Mouse (Mus musculus) effector memory CD4-positive, alpha-beta T cell, adult 5 months (primary cell): ENCODE data around the gene Dnajc27. TPM values are rescaled to one million over a fixed set of nuclear protein-coding genes. Genes with fewer than 3 reads are reported as not detected.

Source experiments
- polyA plus RNA-seq: library from polyadenylated mRNA; unstranded; fragments of 100-300 nt; shearing (Covaris generic); gene quantifications from one replicate; pipeline ENCODE4 v1.2.1, GENCODE M21; 2017

Dnajc27 gene
- polyA plus RNA-seq = 18.1 TPM

DNA sequence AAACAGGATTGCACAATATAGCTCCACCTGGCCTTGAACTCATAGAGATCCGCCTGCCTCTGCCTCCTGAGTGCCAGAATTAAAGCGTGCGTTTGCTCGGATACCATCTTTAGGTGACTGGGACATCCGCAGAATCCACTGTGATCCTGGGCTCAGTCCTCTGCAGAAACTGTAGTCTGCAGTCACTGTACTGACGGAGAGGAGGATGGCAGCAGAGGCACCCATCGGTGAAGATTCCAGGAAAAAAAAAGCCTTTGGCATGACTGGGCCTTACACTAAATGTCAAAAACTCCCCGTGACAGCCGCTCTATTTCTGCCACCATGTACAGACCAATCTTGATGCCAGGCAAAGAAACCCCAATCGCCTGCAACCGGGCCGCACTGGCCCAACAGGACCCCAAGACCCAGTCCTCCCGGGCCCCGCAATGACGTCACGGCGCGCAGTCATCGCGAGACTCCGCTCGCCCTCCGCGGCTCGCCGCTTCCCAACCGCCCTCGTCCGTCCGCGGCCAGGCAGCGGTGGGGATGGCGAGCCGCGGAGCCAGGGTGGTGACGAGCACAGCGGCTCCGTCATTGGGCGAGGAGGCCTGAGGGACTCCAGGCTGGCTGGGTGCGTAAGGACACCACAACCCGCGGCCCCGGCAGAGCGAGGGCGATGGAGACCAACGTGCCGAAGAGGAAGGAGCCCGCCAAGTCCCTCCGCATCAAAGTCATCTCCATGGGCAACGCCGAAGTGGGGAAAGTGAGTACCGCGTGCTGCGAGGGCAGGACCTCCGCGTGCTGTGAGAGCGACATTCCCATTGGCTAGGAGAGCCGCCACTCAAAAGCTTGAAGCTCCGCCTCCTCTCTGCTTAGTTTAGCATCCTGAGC lies at the start of gene Dnajc27:
Dnajc27 (plus strand) TSS at position 452 of the 870 bp plus-strand sequence.

GRCm38 (mm10) chr12:4038061-4039041 lies 44.0 kb upstream of the Dnajc27 start, which contains the start of gene Efr3b:
Gene Efr3b, minus strand, starts transcription at chr12:4038915.

GRCm38 (mm10) chr12:4132941-4133846 lies 50.8 kb downstream of the Dnajc27 start, which contains the start of gene Adcy3:
Gene Adcy3, plus strand, starts transcription at chr12:4133103.

Other genes with a start within 250 kb of the Dnajc27 start
- gene Pomc, start 127.6 kb upstream of the Dnajc27 start, polyA plus RNA-seq = 1.9 TPM
- 0.41 TPM for gene Efr3b, start 43.7 kb upstream of the Dnajc27 start, polyA plus RNA-seq
- gene Adcy3, start 50.5 kb downstream of the Dnajc27 start, polyA plus RNA-seq = 25.4 TPM
- 2.7 TPM for gene Ptrhd1, start 151.4 kb downstream of the Dnajc27 start, polyA plus RNA-seq
- 13.2 TPM for gene Cenpo, start 151.7 kb downstream of the Dnajc27 start, polyA plus RNA-seq